Mouse (Mus musculus): ENCODE results near the gene Dnah8. TPM values are rescaled to one million over a fixed set of nuclear protein-coding genes. Genes with fewer than 3 reads are reported as not detected.

Gene Dnah8
- polyA plus RNA-seq, 1 experiment = 0.85 TPM

DNA sequence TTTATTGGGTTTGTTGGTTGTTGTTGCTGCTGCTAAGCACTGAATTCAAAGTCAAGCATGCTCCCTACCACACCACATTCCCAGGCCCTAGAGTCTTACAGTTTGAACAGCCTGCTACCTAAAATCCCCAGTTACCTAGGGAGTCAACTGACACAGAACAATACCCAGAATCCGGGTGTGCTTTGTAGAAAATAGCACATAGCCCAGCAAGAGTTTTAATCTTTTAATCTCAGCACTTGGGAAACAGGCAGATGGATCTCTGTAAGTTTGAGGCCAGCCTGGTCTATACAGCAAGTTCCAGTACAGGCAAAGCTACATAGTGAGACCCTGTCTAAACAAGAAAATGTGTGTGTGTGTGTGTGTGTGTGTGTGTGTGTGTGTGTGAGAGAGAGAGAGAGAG lies 13.4 kb upstream of the Dnah8 start:
- 52% methylated on average over 1 of the region's 1 CpGs for WGBS
- Histone ChIP-seq H3K4me3 (replicated peaks; ENCODE audit: insufficient read depth, low read depth, low read length) (no peak overlapping the region), H3K4me1 (ENCODE audit: control insufficient read depth, insufficient read depth, low read length) (no peaks in the 10 kb centered on the region; the same call in none of the 2 replicates), H3K27ac (ENCODE audit: insufficient read depth, low read length) (no peak overlapping the region), H3K27me3 (ENCODE audit: control insufficient read depth, insufficient read depth, low read length) (no peaks in the 10 kb centered on the region)
- no peak for DNase-seq
- TF ChIP-seq POLR2A (IDR thresholded peaks at IDR 0.05; ENCODE audit: borderline replicate concordance, insufficient read depth, low read length) (no peak), CTCF (IDR thresholded peaks at IDR 0.05; ENCODE audit: borderline replicate concordance, insufficient read depth, low read depth, low read length) (no peak)

DNA sequence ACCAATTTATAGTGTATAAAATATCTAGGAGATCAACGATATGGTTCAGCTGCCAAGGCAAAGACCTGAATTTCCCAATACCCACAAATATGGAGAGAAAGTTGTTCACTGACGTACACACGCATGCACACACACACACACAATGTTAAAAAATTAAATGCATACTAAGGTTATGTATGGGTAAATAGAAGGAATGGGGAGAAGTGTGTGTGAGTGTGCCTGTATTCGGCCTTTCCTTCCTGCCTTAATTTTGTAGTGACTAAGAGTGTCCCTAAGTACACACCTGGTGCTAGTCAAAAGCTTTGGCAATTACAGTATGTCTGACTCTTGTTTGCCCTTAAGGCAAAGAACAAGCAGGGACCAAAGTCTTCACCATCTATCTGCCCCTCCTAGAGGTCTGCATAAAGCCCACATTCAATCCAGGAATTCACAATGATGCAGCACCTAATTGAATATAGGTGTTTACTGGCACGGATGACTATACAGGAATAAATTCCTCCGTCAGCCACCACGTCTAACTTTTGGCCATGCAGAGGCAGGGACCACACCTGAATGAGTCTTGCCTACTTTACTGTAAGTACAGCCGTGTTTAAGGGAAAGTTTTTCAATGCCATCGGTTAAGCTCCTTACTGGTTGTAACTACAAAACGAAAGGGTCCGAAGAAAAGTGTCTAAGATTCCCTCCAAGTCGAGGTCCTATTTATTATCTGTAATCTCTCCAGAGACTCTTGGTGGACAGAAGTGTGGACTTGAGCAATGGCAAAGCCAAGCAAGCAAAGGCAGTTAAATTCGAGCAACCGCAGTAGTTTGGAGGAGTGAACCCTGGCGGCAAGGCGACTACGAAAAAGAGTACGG lies 12.7 kb upstream of the Dnah8 start:
- DNase-seq = no peak
- TF ChIP-seq CTCF (IDR thresholded peaks at IDR 0.05; ENCODE audit: borderline replicate concordance, insufficient read depth, low read depth, low read length) = no peak
- TF ChIP-seq POLR2A (IDR thresholded peaks at IDR 0.05; ENCODE audit: borderline replicate concordance, insufficient read depth, low read length) = no peak
- H3K27ac ChIP-seq (ENCODE audit: insufficient read depth, low read length) = no peak overlapping the region
- H3K4me3 ChIP-seq (replicated peaks; ENCODE audit: insufficient read depth, low read depth, low read length) = peak overlapping the region; percentile 87
- WGBS = 28% methylated on average over 18 of the region's 18 CpGs
- H3K4me1 ChIP-seq (ENCODE audit: control insufficient read depth, insufficient read depth, low read length) = no peaks in the 10 kb centered on the region; the same call in none of the 2 replicates
- no peaks in the 10 kb centered on the region for H3K27me3 ChIP-seq (ENCODE audit: control insufficient read depth, insufficient read depth, low read length)

DNA sequence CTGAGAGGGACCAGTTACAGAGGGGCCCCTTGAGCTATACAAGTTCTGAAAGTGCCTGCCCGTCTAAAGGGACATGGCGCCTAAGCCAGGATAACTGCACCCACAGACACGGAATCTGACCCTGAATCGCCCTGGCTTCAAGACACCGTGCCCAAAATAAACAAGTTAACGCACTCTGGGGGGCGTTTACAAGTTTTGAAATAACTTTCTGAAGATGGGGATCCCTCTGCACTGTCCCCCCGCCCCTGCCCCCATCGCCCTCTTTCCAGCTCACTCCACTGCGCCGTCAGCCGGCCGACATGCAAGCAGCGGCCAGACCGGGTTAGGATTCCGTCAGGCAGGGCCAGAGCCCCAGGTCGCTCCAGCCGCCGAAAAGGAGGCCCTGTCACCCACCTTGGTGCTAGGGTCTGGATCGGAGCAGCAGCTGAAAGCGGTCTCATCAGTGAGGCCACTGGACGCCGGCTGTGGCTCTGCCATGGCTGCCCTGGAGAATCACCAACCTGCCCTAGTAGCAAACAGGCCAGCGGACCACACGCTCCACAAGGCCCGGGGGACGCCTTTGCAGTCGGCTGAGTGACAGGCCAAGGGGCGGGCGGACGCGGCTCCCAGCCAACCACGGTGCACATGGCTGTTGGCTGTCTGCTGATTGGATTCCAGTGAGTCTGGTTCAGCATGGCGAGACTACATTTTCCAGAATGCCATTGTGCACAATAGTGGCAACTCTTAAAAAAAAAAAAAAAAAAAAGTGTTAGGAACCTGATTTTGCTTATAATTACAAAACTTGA lies 11.9 kb upstream of the Dnah8 start:
- Histone ChIP-seq H3K4me1 (ENCODE audit: control insufficient read depth, insufficient read depth, low read length) (no peaks in the 10 kb centered on the region; the same call in none of the 2 replicates), H3K27ac (ENCODE audit: insufficient read depth, low read length) (peak overlapping the region; percentile 85), H3K27me3 (ENCODE audit: control insufficient read depth, insufficient read depth, low read length) (no peaks in the 10 kb centered on the region), H3K4me3 (replicated peaks; ENCODE audit: insufficient read depth, low read depth, low read length) (peak overlapping the region; percentile 87)
- peak; percentile 100 for DNase-seq
- TF ChIP-seq CTCF (IDR thresholded peaks at IDR 0.05; ENCODE audit: borderline replicate concordance, insufficient read depth, low read depth, low read length) = no peak
- peak; percentile 83 for TF ChIP-seq POLR2A (IDR thresholded peaks at IDR 0.05; ENCODE audit: borderline replicate concordance, insufficient read depth, low read length)
- WGBS = under 1% methylated on average over 34 of the region's 34 CpGs

DNA sequence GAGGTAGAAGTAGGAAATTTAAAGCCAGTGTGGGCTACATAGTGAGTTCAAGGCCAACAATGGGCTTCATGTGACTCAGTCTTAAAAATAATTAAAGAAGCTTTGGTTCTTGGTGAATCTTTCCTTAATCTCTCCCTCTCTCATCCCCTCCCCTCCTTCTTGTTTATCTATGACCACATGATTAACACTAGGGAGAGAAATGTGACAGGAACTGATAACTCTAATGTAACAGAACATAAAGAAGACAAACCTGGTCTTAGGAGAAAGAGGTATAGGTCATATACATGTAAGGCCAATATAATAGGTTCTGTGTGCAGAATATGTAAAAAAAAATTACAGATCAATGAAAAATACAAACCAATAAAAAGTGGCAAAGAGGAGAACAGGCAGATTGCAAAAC lies 10.8 kb upstream of the Dnah8 start:
- Histone ChIP-seq H3K27ac (ENCODE audit: insufficient read depth, low read length) (no peak overlapping the region), H3K27me3 (ENCODE audit: control insufficient read depth, insufficient read depth, low read length) (no peaks in the 10 kb centered on the region), H3K4me3 (replicated peaks; ENCODE audit: insufficient read depth, low read depth, low read length) (no peak overlapping the region), H3K4me1 (ENCODE audit: control insufficient read depth, insufficient read depth, low read length) (no peaks in the 10 kb centered on the region; the same call in 1 of the 2 replicates)
- no peak for DNase-seq
- TF ChIP-seq CTCF (IDR thresholded peaks at IDR 0.05; ENCODE audit: borderline replicate concordance, insufficient read depth, low read depth, low read length) = no peak
- no peak for TF ChIP-seq POLR2A (IDR thresholded peaks at IDR 0.05; ENCODE audit: borderline replicate concordance, insufficient read depth, low read length)

DNA sequence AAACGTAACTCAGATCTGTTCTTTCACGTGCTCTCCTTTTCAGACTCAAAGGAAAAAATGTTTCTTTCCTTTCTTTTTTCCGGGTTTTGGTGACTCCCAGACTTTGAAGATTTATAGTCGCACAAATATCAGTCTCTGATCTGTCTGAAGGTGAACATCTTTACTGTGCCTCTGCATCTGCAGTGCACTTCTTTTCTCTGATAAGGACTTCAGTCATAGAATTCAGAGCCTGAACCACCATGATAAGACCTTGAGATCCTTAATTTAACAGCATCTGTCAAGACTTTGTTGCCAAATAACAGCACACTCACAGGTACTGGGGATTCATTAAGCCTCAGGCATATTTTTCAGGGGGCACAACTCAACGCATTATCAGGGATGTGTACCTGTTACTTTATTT lies 8.0 kb upstream of the Dnah8 start:
- H3K27ac ChIP-seq (ENCODE audit: insufficient read depth, low read length) = no peak overlapping the region
- WGBS = 90% methylated on average over 5 of the region's 5 CpGs
- TF ChIP-seq POLR2A (IDR thresholded peaks at IDR 0.05; ENCODE audit: borderline replicate concordance, insufficient read depth, low read length) = no peak
- TF ChIP-seq CTCF (IDR thresholded peaks at IDR 0.05; ENCODE audit: borderline replicate concordance, insufficient read depth, low read depth, low read length) = no peak
- H3K4me1 ChIP-seq (ENCODE audit: control insufficient read depth, insufficient read depth, low read length) = no peaks in the 10 kb centered on the region; the same call in 1 of the 2 replicates
- DNase-seq = no peak
- no peak overlapping the region for H3K4me3 ChIP-seq (replicated peaks; ENCODE audit: insufficient read depth, low read depth, low read length)
- H3K27me3 ChIP-seq (ENCODE audit: control insufficient read depth, insufficient read depth, low read length) = no peaks in the 10 kb centered on the region

DNA sequence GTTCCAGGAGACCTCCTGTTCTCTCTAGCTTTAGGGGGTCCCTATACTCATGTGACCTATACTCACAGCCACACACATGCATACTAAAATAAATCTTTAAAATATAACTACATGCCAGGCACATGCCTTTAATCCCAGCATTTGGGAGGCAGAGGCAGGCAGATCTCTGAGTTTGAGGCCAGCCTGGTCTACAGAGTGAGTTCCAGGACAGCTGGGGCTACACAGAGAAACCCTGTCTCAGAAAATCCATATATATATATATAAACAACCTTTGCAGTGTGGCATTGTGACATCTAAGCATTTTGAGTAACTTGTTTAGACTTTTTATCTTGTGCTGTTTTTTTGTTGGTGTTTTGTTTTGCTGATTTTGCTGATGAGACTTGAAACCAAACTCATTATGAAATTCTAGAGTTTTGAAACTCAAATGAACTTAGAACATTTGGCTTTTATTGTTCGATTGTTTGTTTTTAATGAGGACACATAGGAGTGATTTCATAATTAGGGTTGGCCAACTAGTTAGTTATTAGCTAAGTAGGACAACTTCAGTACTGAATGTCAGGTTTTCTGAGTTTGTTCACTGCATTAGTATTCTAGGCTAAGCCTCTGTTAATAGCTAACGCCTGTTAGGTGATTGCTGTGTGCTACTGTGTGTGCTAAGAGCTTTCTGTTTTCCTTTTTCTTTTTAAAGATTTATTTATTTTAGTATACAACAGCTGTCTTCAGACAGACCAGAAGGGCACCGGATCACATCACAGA lies 5.8 kb upstream of the Dnah8 start:
- no peak overlapping the region for H3K27ac ChIP-seq (ENCODE audit: insufficient read depth, low read length)
- TF ChIP-seq POLR2A (IDR thresholded peaks at IDR 0.05; ENCODE audit: borderline replicate concordance, insufficient read depth, low read length) (no peak), CTCF (IDR thresholded peaks at IDR 0.05; ENCODE audit: borderline replicate concordance, insufficient read depth, low read depth, low read length) (no peak)
- WGBS = 81% methylated on average over 3 of the region's 3 CpGs
- DNase-seq = no peak
- no peaks in the 10 kb centered on the region for H3K27me3 ChIP-seq (ENCODE audit: control insufficient read depth, insufficient read depth, low read length)
- H3K4me1 ChIP-seq (ENCODE audit: control insufficient read depth, insufficient read depth, low read length) = no peaks in the 10 kb centered on the region
- H3K4me3 ChIP-seq (replicated peaks; ENCODE audit: insufficient read depth, low read depth, low read length) = no peak overlapping the region

DNA sequence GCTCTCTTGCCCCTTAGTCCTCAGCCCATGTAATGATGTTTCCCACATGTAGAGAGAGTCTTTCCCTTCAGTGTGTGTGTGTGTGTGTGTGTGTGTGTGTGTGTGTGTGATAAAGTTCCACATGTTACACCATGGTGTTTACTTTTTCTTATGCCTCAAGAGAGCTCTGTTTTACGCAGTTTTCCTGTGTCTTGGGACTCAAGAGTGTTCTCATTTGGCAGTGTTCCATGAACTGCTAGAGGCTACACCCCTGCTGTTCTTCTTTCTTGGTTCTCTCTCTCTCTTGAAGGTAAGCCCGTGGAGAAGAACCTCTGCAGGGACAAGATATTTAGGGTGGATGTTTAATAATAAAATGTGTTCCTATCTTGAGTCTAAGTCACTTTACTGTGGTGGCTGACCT lies 5.0 kb upstream of the Dnah8 start:
- no peaks in the 10 kb centered on the region for H3K27me3 ChIP-seq (ENCODE audit: control insufficient read depth, insufficient read depth, low read length)
- WGBS = 18% methylated on average over 2 of the region's 2 CpGs
- no peak overlapping the region for H3K4me3 ChIP-seq (replicated peaks; ENCODE audit: insufficient read depth, low read depth, low read length)
- TF ChIP-seq CTCF (IDR thresholded peaks at IDR 0.05; ENCODE audit: borderline replicate concordance, insufficient read depth, low read depth, low read length) = no peak
- no peak for TF ChIP-seq POLR2A (IDR thresholded peaks at IDR 0.05; ENCODE audit: borderline replicate concordance, insufficient read depth, low read length)
- no peak for DNase-seq
- no peaks in the 10 kb centered on the region for H3K4me1 ChIP-seq (ENCODE audit: control insufficient read depth, insufficient read depth, low read length)
- H3K27ac ChIP-seq (ENCODE audit: insufficient read depth, low read length) = no peak overlapping the region
